Mouse (Mus musculus): ENCODE measurements around the gene Sugct. TPM values are rescaled to one million over a fixed set of nuclear protein-coding genes. Genes with fewer than 3 reads are reported as not detected.

Sugct gene
- total RNA-seq, 2 experiments from 2014 or later = 0.87 to 0.96 TPM

Other genes with a start within 250 kb of the Sugct start
- 10 to 100 TPM; 23.0 to 24.8 TPM for gene Mplkip, start 361 bp downstream of the Sugct start, total RNA-seq (2021)
- 10 to 100 TPM; 59.3 to 64.8 TPM for gene Cdk13, start 109.5 kb upstream of the Sugct start, total RNA-seq (2021)
- gene Rala, start 248.7 kb upstream of the Sugct start, total RNA-seq (2021) = 100 to 1,000 TPM; 183 to 187 TPM